Mouse (Mus musculus): ENCODE measurements around the gene G430095P16Rik. TPM values are rescaled to one million over a fixed set of nuclear protein-coding genes. Genes with fewer than 3 reads are reported as not detected.

G430095P16Rik gene
- polyA plus RNA-seq (2015; fragmentation: Nextera tagmentation; extraction: Ambion mirVana): 0.82 and 0.89 TPM in 2 replicates

- peak within 1 kb of the TSS; percentile 26; the same call in 1 of the 2 replicates for H3K4me2 ChIP-seq (ENCODE audit: low read length)
- peaks cover 39% of the 10 kb centered on the region for H3K4me1 ChIP-seq (ENCODE audit: control insufficient read depth, insufficient read depth, low read depth, low read length)
- no peaks in the 10 kb centered on the region for H3K36me3 ChIP-seq (ENCODE audit: control insufficient read depth, insufficient read depth, low read length)
- no peak within 1 kb of the TSS for H3K4me3 ChIP-seq (ENCODE audit: low read length)
- H3K27ac ChIP-seq (ENCODE audit: low read depth, low read length): peak within 1 kb of the TSS; percentile 83
- H3K27me3 ChIP-seq (replicated peaks; ENCODE audit: control insufficient read depth, insufficient read depth, low read length): no peaks in the 10 kb centered on the region; the same call in 1 of the 2 replicates
- H3K9ac ChIP-seq (ENCODE audit: low read depth, low read length): peak within 1 kb of the TSS; percentile 53
- ATAC-seq: peak; percentile 71
- WGBS: 17% methylated on average over 10 of the region's 10 CpGs
- no peaks in the 10 kb centered on the region for H3K9me3 ChIP-seq (ENCODE audit: control insufficient read depth, low read length)
Measured at GRCm38 (mm10) chr8:84722850-84723570, at the start of gene G430095P16Rik. TSS of gene G430095P16Rik (plus strand) at chr8:84723007.

- no peaks in the 10 kb centered on the region for H3K9me3 ChIP-seq (ENCODE audit: control insufficient read depth, low read length)
- no peak overlapping the region for H3K4me2 ChIP-seq (ENCODE audit: low read length)
- no peak overlapping the region for H3K4me3 ChIP-seq (ENCODE audit: low read length)
- no peaks in the 10 kb centered on the region; the same call in 1 of the 2 replicates for H3K4me1 ChIP-seq (ENCODE audit: control insufficient read depth, insufficient read depth, low read depth, low read length)
- peaks cover 14% of the 10 kb centered on the region for H3K36me3 ChIP-seq (ENCODE audit: control insufficient read depth, insufficient read depth, low read length)
- no peak overlapping the region for H3K9ac ChIP-seq (ENCODE audit: low read depth, low read length)
- H3K27me3 ChIP-seq (replicated peaks; ENCODE audit: control insufficient read depth, insufficient read depth, low read length): no peaks in the 10 kb centered on the region
- WGBS: 95% methylated on average over 5 of the region's 5 CpGs
- no peak overlapping the region for H3K27ac ChIP-seq (ENCODE audit: low read depth, low read length)
- ATAC-seq: no peak
Measured at GRCm38 (mm10) chr8:84677305-84677704, 45.5 kb upstream of the G430095P16Rik start.

- H3K4me3 ChIP-seq (ENCODE audit: low read length): no peak overlapping the region
Measured at GRCm38 (mm10) chr8:84681476-84681875, 41.3 kb upstream of the G430095P16Rik start.

GRCm38 (mm10) chr8:84682257-84682656 lies 40.5 kb upstream of the G430095P16Rik start:
- Histone ChIP-seq H3K4me3 (ENCODE audit: low read length) (no peak overlapping the region), H3K4me2 (ENCODE audit: low read length) (no peak overlapping the region), H3K27me3 (replicated peaks; ENCODE audit: control insufficient read depth, insufficient read depth, low read length) (no peaks in the 10 kb centered on the region), H3K9ac (ENCODE audit: low read depth, low read length) (no peak overlapping the region), H3K4me1 (ENCODE audit: control insufficient read depth, insufficient read depth, low read depth, low read length) (peaks cover 21% of the 10 kb centered on the region), H3K27ac (ENCODE audit: low read depth, low read length) (no peak overlapping the region), H3K9me3 (ENCODE audit: control insufficient read depth, low read length) (no peaks in the 10 kb centered on the region), H3K36me3 (ENCODE audit: control insufficient read depth, insufficient read depth, low read length) (no peaks in the 10 kb centered on the region; the same call in 1 of the 2 replicates)
- WGBS: 85% methylated on average over 2 of the region's 2 CpGs
- ATAC-seq: no peak

More at GRCm38 (mm10) chr8:84681476-84681875, 41.3 kb upstream of the G430095P16Rik start:
- no peaks in the 10 kb centered on the region for H3K9me3 ChIP-seq (ENCODE audit: control insufficient read depth, low read length)
- no peaks in the 10 kb centered on the region for H3K27me3 ChIP-seq (replicated peaks; ENCODE audit: control insufficient read depth, insufficient read depth, low read length)
- no peak overlapping the region for H3K4me2 ChIP-seq (ENCODE audit: low read length)
- no peak for ATAC-seq
- H3K36me3 ChIP-seq (ENCODE audit: control insufficient read depth, insufficient read depth, low read length): no peaks in the 10 kb centered on the region; the same call in 1 of the 2 replicates
- no peak overlapping the region for H3K27ac ChIP-seq (ENCODE audit: low read depth, low read length)
- no peak overlapping the region for H3K9ac ChIP-seq (ENCODE audit: low read depth, low read length)
- 83% methylated on average over 2 of the region's 2 CpGs for WGBS
- peaks cover 19% of the 10 kb centered on the region for H3K4me1 ChIP-seq (ENCODE audit: control insufficient read depth, insufficient read depth, low read depth, low read length)

GRCm38 (mm10) chr8:84684537-84684936 lies 38.3 kb upstream of the G430095P16Rik start:
- H3K27ac ChIP-seq (ENCODE audit: low read depth, low read length): no peak overlapping the region; the same call in 1 of the 2 replicates
- H3K9ac ChIP-seq (ENCODE audit: low read depth, low read length): no peak overlapping the region
- WGBS: 12% methylated on average over 3 of the region's 3 CpGs
- ATAC-seq: no peak
- H3K4me2 ChIP-seq (ENCODE audit: low read length): no peak overlapping the region
- no peaks in the 10 kb centered on the region; the same call in 1 of the 2 replicates for H3K36me3 ChIP-seq (ENCODE audit: control insufficient read depth, insufficient read depth, low read length)
- no peaks in the 10 kb centered on the region for H3K9me3 ChIP-seq (ENCODE audit: control insufficient read depth, low read length)
- no peaks in the 10 kb centered on the region for H3K27me3 ChIP-seq (replicated peaks; ENCODE audit: control insufficient read depth, insufficient read depth, low read length)
- peaks cover 31% of the 10 kb centered on the region for H3K4me1 ChIP-seq (ENCODE audit: control insufficient read depth, insufficient read depth, low read depth, low read length)
- H3K4me3 ChIP-seq (ENCODE audit: low read length): no peak overlapping the region

- Histone ChIP-seq H3K9ac (ENCODE audit: low read depth, low read length) (peak within 1 kb of the TSS; percentile 99), H3K4me1 (ENCODE audit: control insufficient read depth, insufficient read depth, low read depth, low read length) (peaks cover 39% of the 10 kb centered on the region), H3K4me3 (ENCODE audit: low read length) (peak within 1 kb of the TSS; percentile 94), H3K27ac (ENCODE audit: low read depth, low read length) (peak within 1 kb of the TSS; percentile 94), H3K4me2 (ENCODE audit: low read length) (peak within 1 kb of the TSS; percentile 94), H3K27me3 (replicated peaks; ENCODE audit: control insufficient read depth, insufficient read depth, low read length) (no peaks in the 10 kb centered on the region), H3K36me3 (ENCODE audit: control insufficient read depth, insufficient read depth, low read length) (peaks cover 4% of the 10 kb centered on the region), H3K9me3 (ENCODE audit: control insufficient read depth, low read length) (no peaks in the 10 kb centered on the region)
- 10% methylated on average over 19 of the region's 20 CpGs for WGBS
- 0 out of 2 replicates have a peak, but pooled peaks have one; percentile 15 for ATAC-seq
Measured at GRCm38 (mm10) chr8:84686191-84687002, 36.4 kb upstream of the G430095P16Rik start, which contains the start of gene Trmt1. TSS of gene Trmt1 (plus strand) at chr8:84686307.

- H3K9me3 ChIP-seq (ENCODE audit: control insufficient read depth, low read length): no peaks in the 10 kb centered on the region
- H3K27me3 ChIP-seq (replicated peaks; ENCODE audit: control insufficient read depth, insufficient read depth, low read length): no peaks in the 10 kb centered on the region
- peaks cover 39% of the 10 kb centered on the region for H3K4me1 ChIP-seq (ENCODE audit: control insufficient read depth, insufficient read depth, low read depth, low read length)
- peak overlapping the region; percentile 94 for H3K27ac ChIP-seq (ENCODE audit: low read depth, low read length)
- peak overlapping the region; percentile 94 for H3K4me2 ChIP-seq (ENCODE audit: low read length)
- H3K36me3 ChIP-seq (ENCODE audit: control insufficient read depth, insufficient read depth, low read length): peaks cover 8% of the 10 kb centered on the region
- peak; percentile 46; the same call in 1 of the 2 replicates for ATAC-seq
- peak overlapping the region; percentile 94 for H3K4me3 ChIP-seq (ENCODE audit: low read length)
- under 1% methylated on average over 51 of the region's 62 CpGs for WGBS
- H3K9ac ChIP-seq (ENCODE audit: low read depth, low read length): peak overlapping the region; percentile 99
Measured at GRCm38 (mm10) chr8:84687003-84687704, 35.7 kb upstream of the G430095P16Rik start.

- no peaks in the 10 kb centered on the region for H3K27me3 ChIP-seq (replicated peaks; ENCODE audit: control insufficient read depth, insufficient read depth, low read length)
- H3K4me3 ChIP-seq (ENCODE audit: low read length): peak within 1 kb of the TSS; percentile 94
- H3K4me1 ChIP-seq (ENCODE audit: control insufficient read depth, insufficient read depth, low read depth, low read length): peaks cover 39% of the 10 kb centered on the region
- peaks cover 9% of the 10 kb centered on the region for H3K36me3 ChIP-seq (ENCODE audit: control insufficient read depth, insufficient read depth, low read length)
- peak within 1 kb of the TSS; percentile 94 for H3K27ac ChIP-seq (ENCODE audit: low read depth, low read length)
- under 1% methylated on average over 22 of the region's 37 CpGs for WGBS
- peak within 1 kb of the TSS; percentile 99 for H3K9ac ChIP-seq (ENCODE audit: low read depth, low read length)
- peak within 1 kb of the TSS; percentile 94 for H3K4me2 ChIP-seq (ENCODE audit: low read length)
- peak; percentile 83 for ATAC-seq
- H3K9me3 ChIP-seq (ENCODE audit: control insufficient read depth, low read length): no peaks in the 10 kb centered on the region
Measured at GRCm38 (mm10) chr8:84687705-84688100, 35.1 kb upstream of the G430095P16Rik start, which contains the start of gene Nacc1. TSS of gene Nacc1 (minus strand) at chr8:84687862.
